Mouse (Mus musculus) heart, postnatal 0 days (tissue): ENCODE measurements at regions not wholly inside any gene's neighbourhood (a gene's known extent, or its start where the extent isn't known, plus 50 kb on each side); places are given as distances from the start of the nearest gene placed in this dataset.
A peak's percentile ranks its signal among the peaks of the same experiment; 100 is the strongest.

Source experiments
- ATAC-seq: fragments of 200-750 bp; cut with Nextera tagmentation; 2 replicates; pipeline ENCODE4 v1.8.0; 2017; ENCODE audit warnings: low read depth, moderate number of reproducible peaks, moderate library complexity; ENCODE audit not compliant: insufficient read depth
- DNase-seq: peaks from one replicate; pipeline ENCODE4 v3.0.0-alpha.2; 2016; ENCODE audit warnings: low spot score
- H3K27ac ChIP-seq: fragments of 300-500 bp; sonication (generic); 2 replicates; pipeline ENCODE4 v1.5.1; 2014; ENCODE audit warnings: low read depth, mild to moderate bottlenecking
- H3K27me3 ChIP-seq: fragments of 300-500 bp; sonication (generic); 2 replicates; pipeline ENCODE4 v1.6.1; 2014; ENCODE audit warnings: low read length, mixed read lengths; ENCODE audit not compliant: control insufficient read depth, insufficient read depth
- H3K36me3 ChIP-seq: fragments of 300-500 bp; sonication (generic); replicated peaks from 2 replicates; pipeline ENCODE4 v1.6.1; 2014; ENCODE audit warnings: low read length, mixed read lengths; ENCODE audit not compliant: control insufficient read depth, insufficient read depth
- H3K4me1 ChIP-seq: fragments of 300-500 bp; sonication (generic); 2 replicates; pipeline ENCODE4 v1.6.1; 2014; ENCODE audit warnings: antibody characterized with exemption; ENCODE audit not compliant: control insufficient read depth, insufficient read depth
- H3K4me2 ChIP-seq: fragments of 300-500 bp; sonication (generic); 2 replicates; pipeline ENCODE4 v1.6.1; 2014; ENCODE audit warnings: low read depth, mild to moderate bottlenecking, low read length, moderate library complexity
- H3K4me3 ChIP-seq: fragments of 300-500 bp; sonication (generic); 2 replicates; pipeline ENCODE4 v1.5.1; 2014; ENCODE audit warnings: low read depth, low read length
- H3K9ac ChIP-seq: fragments of 300-500 bp; sonication (generic); replicated peaks from 2 replicates; pipeline ENCODE4 v1.6.1; 2014; ENCODE audit warnings: low read depth, low read length, mixed read lengths
- H3K9me3 ChIP-seq: fragments of 300-500 bp; sonication (generic); replicated peaks from 2 replicates; pipeline ENCODE4 v1.6.1; 2016; ENCODE audit warnings: low read length; ENCODE audit not compliant: control insufficient read depth
- CTCF ChIP-seq: IDR thresholded peaks from 2 replicates; pipeline ENCODE4 v1.5.1; 2016; ENCODE audit warnings: antibody characterized with exemption, control low read depth, low read depth
- EP300 ChIP-seq: IDR thresholded peaks from 2 replicates; pipeline ENCODE4 v1.6.1; 2016; ENCODE audit warnings: antibody characterized with exemption, low read depth
- WGBS: fragments of 180-500 bp; shearing (Covaris S2); extraction: QIAGEN DNeasy Blood & Tissue Kit; methylation state at CpG from one replicate; pipeline ENCODE4 v1.1.7; 2014; 5-methylcytosine and 5-hydroxymethylcytosine counted together

DNA sequence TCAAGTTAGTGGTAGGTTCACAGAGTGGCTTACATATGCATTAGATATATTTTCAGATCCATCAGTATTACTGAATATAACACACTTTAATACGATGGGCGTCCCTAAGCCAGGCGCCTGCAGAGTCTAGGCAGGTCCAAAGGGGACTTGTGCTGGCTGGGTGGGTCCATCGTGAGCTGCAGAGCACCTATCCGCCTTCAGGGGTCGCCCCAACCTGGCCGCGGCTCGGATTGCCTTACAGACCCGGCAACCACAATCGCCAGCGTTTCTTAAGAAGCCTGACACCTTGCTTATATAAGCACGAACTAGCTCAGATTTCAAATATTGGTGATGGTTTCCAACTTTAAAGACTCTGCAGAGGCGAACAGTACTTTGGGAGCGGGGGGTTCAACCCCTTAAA, 227.3 kb downstream of the Gm11011 start:
- H3K36me3 ChIP-seq, result no peaks in the 10 kb centered on the region
- H3K4me2 ChIP-seq, result peak overlapping the region; percentile 38; the same call in 1 of the 2 replicates
- TF ChIP-seq CTCF, result 0 out of 2 replicates have a peak, but pooled peaks have one; percentile 23
- no peak for TF ChIP-seq EP300
- ATAC-seq (no peak), DNase-seq (no peak)
- H3K27me3 ChIP-seq, result peaks cover 13% of the 10 kb centered on the region; the same call in 1 of the 2 replicates
- no peak overlapping the region for H3K27ac ChIP-seq
- H3K4me3 ChIP-seq, result no peak overlapping the region
- no peaks in the 10 kb centered on the region for H3K9me3 ChIP-seq
- H3K4me1 ChIP-seq, result no peaks in the 10 kb centered on the region
- WGBS, result 14% methylated on average over 15 of the region's 15 CpGs
- no peak overlapping the region for H3K9ac ChIP-seq

DNA sequence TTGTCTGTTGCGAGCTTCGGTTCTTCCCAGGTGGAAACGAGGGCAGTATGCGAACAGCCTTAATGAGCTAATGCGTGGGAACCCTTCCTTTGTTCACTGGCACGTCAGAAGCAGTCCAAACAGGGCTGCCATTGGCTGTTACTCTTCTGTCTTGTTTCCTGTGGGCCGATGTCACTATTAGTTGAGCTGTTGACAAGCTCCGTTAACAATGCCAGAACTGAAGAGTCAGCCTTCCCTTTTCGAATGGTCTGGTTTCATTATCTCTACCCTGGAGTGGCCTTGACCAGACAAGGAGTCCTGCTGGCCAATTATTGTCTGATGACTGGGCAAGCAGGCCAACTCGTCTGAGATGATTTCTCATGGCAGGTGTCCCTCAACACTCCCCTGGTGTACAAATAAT, 230.1 kb downstream of the Gm11011 start:
- H3K9ac ChIP-seq, result no peak overlapping the region
- ATAC-seq (peak; percentile 75), DNase-seq (peak; percentile 51)
- H3K27me3 ChIP-seq, result peaks cover 13% of the 10 kb centered on the region; the same call in 1 of the 2 replicates
- WGBS, result 23% methylated on average over 10 of the region's 10 CpGs
- no peaks in the 10 kb centered on the region for H3K4me1 ChIP-seq
- H3K4me2 ChIP-seq, result peak overlapping the region; percentile 28
- no peak overlapping the region for H3K4me3 ChIP-seq
- no peaks in the 10 kb centered on the region for H3K9me3 ChIP-seq
- H3K27ac ChIP-seq, result no peak overlapping the region
- no peaks in the 10 kb centered on the region for H3K36me3 ChIP-seq
- TF ChIP-seq CTCF, result no peak
- no peak for TF ChIP-seq EP300

DNA sequence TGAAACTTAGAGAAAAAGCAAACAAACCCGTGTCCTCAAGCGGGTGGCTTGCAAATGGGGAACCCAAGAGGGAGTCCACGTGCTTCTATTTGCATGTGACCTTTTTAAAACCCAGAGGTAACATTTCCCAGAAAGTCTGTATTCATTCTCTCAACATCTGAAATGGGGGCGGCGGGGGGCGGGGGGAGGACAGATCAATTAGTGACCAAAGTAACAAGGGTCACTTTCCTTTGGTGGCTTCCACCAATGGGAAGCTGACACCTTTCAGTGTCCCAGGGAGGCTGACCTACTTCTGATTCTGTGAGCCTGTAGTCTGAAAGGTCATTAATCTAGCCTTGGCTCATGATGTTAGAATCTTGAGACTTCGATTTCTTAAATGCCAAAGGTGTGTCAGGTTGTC, 236.0 kb downstream of the Gm11011 start:
- H3K27me3 ChIP-seq, result no peaks in the 10 kb centered on the region
- WGBS, result 75% methylated on average over 7 of the region's 7 CpGs
- TF ChIP-seq EP300, result no peak
- ATAC-seq (no peak), DNase-seq (no peak)
- no peak overlapping the region for H3K27ac ChIP-seq
- no peak overlapping the region for H3K4me3 ChIP-seq
- H3K9me3 ChIP-seq, result no peaks in the 10 kb centered on the region
- H3K4me2 ChIP-seq, result no peak overlapping the region
- no peak overlapping the region for H3K9ac ChIP-seq
- no peaks in the 10 kb centered on the region for H3K4me1 ChIP-seq
- no peaks in the 10 kb centered on the region for H3K36me3 ChIP-seq

DNA sequence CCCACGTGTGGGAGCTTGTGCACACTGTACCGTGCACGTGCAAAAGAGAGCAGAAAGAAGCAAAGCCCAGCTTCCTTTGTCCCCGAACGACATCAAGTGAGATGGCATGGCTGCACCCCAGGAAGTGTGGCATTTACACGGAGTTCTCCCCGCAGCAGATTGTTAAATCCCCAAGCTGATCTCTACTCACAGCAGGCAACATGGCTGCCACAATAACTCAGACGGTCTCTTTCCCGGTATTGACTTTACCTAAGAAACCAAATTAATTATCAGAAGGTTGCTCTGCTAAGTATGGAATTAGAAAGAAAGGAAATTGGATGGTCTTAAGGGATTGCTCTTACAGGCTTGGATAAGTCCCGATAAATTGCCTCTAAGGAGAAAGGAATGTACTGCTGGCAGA, 241.4 kb downstream of the Gm11011 start:
- no peaks in the 10 kb centered on the region for H3K9me3 ChIP-seq
- H3K9ac ChIP-seq, result no peak overlapping the region
- WGBS, result 70% methylated on average over 10 of the region's 10 CpGs

DNA sequence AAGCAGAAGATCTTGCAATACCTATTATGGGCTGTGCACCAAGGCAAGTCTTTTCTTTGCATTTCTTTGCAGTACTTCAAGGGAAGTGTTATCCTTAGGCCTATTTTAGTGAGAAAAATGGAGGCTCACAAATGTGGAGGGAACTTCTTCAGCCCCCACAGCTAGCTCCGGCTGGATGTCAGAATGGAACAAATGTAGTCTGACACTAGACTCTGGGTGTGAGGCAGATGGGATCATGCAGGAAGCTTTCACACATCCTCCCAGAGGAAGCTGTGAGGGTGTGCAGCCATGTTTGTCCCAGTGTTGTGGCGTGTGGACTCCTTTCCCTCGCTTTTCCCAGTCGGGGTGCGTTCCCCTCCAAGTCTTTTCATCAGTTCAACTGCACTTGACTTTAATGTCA, 268.0 kb downstream of the Gm11011 start:
- no peak for ATAC-seq
- Histone ChIP-seq H3K4me1 (no peaks in the 10 kb centered on the region), H3K9me3 (no peaks in the 10 kb centered on the region), H3K9ac (no peak overlapping the region), H3K4me3 (no peak overlapping the region), H3K27ac (no peak overlapping the region), H3K36me3 (no peaks in the 10 kb centered on the region), H3K27me3 (no peaks in the 10 kb centered on the region), H3K4me2 (no peak overlapping the region)
- DNase-seq, result no peak
- 62% methylated on average over 5 of the region's 5 CpGs for WGBS
- TF ChIP-seq CTCF (no peak), EP300 (no peak)

More for the DNA sequence above, 241.4 kb downstream of the Gm11011 start:
- H3K27ac ChIP-seq, result no peak overlapping the region
- ATAC-seq (no peak), DNase-seq (no peak)
- H3K27me3 ChIP-seq, result no peaks in the 10 kb centered on the region
- H3K4me1 ChIP-seq, result no peaks in the 10 kb centered on the region
- no peak for TF ChIP-seq EP300
- TF ChIP-seq CTCF, result no peak
- H3K4me2 ChIP-seq, result no peak overlapping the region
- no peak overlapping the region for H3K4me3 ChIP-seq
- no peaks in the 10 kb centered on the region for H3K36me3 ChIP-seq

DNA sequence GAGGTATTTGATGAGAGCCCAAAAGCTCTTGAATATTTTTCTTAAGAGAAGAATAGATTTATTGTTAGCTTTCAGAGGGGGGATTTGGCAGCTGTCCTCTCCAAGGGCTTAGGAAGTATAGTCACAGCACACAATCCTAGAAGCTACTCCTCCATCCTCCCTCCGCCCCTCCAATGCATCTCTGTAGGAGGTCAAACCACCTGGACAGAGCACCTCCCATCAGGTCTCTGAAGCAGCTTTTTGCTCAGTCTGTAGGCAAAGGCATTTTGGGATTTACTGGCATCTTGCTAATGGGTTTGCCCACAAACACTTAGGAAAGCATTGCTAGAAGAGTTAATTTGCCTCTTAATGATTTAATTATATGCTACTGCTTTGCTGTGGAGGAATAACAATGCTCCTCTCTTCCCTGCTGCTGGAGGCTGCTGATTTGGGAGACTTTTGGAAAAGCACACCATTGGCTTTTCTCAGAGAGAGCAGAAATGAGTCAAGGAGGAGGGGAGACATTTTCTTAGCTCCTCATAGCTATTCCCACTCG, 273.1 kb downstream of the Gm11011 start:
- Histone ChIP-seq H3K9ac (no peak overlapping the region), H3K9me3 (no peaks in the 10 kb centered on the region), H3K4me3 (no peak overlapping the region), H3K4me2 (no peak overlapping the region), H3K27me3 (no peaks in the 10 kb centered on the region), H3K4me1 (0 out of 2 replicates have a peak, but pooled peaks cover 4% of the 10 kb centered on the region), H3K36me3 (no peaks in the 10 kb centered on the region), H3K27ac (no peak overlapping the region)
- no peak for DNase-seq
- TF ChIP-seq EP300 (no peak), CTCF (no peak)
- WGBS, result 54% methylated on average over 2 of the region's 2 CpGs
- no peak for ATAC-seq
